Mouse (Mus musculus) v-Abl transformed pro-B cells (cell line): ENCODE results near the gene Mcu.

Experiments
- in situ Hi-C, 2 experiments: fragments of 400-800 bp; cut with MboI; formaldehyde crosslinking; loops; one replicate each; pipeline ENCODE4 v1.15.1; 2025; ENCODE audit not compliant: unreplicated experiment in 2 of 2

Mcu gene

DNA sequence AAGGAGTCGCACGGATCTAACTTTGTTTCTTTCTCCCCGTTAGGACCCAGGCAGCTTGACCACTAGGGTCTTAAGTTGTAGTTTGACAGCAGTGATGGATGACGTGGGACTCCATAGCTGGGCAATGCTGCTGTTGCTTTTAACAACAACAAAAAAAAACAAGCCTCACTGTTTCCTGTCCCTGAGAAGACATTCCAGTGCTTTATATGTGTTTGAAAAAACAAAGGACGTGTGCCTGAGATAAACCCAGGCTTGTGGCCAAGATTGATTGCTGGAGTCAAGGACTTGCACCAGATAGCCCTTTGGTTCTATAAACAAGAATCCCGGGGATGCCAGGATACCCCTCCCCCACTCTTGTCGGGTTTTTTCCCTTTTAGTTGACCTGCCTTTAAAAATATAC, 173.3 kb downstream of the Mcu start:
- in situ Hi-C loops: no loop called here

DNA sequence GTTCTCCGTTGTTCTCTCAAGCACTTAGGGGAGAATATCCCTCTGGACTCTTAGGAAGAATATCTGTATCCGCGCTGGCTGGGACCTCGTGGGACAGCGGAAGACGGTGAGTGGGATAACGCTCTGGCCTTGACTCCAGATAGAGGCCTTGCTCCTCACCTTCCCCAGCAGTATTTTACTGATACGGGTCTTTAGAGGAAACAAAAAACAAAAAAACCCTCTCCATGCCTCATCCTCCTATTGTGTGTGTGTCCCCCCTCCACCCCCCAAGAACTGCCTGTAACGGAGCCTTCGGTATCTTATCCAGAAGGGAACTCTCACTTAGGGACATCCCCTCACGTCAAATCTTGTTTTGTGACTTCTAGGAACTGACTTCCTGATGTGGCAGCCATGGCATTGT, 174.8 kb downstream of the Mcu start, which contains the start of gene Oit3:
Oit3 (minus strand) TSS at position 44 of the 400 bp plus-strand sequence.
- in situ Hi-C loops: no loop called here

DNA sequence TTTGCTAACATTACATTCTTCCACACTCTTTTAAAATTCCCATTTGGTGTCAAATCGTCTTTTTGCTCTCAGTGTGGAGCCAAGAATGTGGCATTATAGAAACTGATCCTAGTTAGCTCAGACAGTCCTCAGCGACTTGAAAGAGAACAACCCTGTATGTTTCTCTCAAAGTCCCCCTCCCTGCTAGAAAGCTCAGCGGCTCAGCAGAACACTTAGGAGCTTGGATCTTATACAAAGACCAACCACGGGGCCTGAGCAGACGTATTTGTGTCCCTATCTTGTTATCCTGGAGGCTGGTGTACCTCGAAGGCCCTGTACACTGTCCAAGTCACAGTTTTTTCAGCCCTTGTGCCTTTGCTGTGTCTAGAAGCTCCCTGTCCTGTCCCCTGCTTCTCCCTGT, 176.3 kb downstream of the Mcu start:
- in situ Hi-C loops: no loop called here

DNA sequence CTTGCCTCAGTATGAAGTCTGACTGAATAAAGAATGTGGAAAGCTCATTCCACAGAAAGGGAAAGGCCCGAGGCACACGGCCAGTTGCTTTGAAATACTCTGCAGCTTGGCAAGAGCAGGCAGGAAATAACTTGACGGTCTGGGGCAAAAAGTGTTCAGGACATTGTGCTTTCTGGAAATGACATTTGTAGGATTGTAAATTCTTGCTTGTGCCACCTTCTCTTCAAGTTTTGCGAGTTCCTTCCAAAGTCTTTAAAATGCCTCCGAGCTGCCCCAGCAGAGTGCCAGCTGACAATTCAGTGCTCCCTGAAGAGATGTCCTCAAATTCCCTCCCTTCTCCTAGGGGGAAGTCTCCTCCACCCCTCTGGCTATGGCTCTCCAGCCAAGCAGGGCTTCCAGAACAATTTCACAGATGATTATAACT, 177.0 kb downstream of the Mcu start:
- in situ Hi-C loops: no loop called here

DNA sequence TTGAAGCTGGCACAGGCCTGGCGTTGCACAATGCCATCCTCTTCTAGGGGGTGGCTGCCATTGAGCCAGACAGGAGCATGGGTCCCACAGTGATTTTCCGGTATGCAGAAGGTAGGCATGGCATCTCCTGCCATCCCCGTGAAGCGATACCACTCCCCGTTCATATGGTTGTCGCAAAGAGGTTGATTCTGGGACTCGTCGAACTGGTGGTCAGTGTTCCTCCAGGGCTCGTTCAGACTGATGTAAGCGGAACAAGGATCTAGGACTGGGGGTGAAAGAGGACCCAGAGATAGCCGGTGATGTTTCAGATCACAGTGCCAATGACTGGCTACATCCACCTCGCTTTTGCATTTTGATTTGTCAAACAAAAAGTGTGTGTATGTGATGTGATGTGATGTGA, 177.8 kb downstream of the Mcu start:
- in situ Hi-C loops: no loop called here

DNA sequence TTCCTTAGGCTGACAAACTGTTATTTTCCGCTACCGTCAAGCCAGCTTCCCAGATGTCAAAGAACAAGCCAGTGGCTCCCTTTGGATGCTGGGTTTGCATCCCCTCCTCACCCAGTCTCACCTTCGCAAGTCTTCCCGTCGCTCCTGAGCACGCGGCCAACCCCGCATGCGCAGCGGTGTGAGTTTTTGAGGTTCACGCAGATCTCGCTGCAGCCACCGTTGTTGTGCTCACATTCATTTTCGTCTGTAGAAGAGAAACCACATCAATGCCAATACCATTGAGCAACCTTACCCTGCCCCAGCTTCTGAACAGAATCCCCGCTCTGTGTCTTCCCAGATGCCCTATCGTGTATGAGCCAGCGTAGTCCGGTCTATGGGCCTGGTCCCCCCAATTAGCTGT, 180.7 kb downstream of the Mcu start:
- in situ Hi-C loops: no loop called here

DNA sequence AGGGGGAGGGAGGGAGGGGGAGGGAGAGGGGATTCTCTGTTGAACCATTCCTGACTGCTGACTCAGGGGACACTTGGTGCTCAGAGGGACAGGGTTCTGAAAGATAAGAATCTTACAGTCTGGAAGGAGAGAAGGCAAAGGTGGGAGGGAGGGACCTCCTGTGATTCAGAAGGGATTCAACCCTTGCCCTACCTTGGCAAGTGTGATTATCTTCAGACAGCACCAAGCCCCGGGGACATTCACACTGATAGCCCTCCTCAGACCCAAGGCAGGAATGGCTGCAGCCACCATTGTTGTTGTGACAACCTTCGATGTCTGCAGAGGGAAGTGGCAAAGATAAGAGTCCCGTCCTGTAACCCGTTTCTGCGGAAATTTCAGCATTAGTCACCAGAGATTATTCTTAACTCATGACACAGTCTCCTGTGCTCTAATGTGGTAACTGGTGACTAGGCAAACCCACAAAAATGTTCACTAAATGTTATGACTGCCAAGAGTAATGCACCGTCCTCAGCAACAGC, 185.7 kb downstream of the Mcu start:
- in situ Hi-C loops: no loop called here

DNA sequence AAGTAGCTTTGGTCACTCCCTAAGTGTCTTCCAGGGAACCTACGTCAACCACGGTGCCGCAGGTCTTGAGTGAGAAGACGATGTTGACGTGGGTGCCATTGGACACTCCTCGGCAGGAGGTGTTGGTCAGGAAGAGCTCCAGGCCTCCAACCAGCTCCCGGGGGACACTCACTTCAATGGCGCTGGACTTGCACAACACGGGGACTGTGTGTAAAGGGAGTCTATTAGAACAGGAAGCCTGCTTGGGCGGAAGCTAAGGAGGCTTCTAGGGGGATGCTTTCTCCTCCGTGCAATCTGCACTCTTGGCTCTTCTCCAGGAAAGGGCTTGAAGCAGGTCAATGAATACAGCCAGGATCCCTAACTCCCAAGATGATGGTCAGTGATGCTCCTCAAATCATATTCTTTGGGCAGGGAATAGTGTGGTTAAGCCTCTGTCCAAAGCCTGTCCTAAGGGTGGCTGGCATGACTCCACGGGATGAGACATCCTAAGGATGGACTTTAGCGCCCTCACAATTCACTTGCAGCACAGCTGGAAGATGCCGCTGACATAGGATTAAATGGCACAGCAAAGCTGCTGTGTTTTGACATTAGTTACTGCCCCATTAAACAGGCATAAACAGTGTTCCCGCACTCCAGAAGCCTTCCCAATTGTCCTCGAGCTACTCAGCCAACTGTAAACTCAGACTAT, 186.9 kb downstream of the Mcu start:
- in situ Hi-C loops: no loop called here

DNA sequence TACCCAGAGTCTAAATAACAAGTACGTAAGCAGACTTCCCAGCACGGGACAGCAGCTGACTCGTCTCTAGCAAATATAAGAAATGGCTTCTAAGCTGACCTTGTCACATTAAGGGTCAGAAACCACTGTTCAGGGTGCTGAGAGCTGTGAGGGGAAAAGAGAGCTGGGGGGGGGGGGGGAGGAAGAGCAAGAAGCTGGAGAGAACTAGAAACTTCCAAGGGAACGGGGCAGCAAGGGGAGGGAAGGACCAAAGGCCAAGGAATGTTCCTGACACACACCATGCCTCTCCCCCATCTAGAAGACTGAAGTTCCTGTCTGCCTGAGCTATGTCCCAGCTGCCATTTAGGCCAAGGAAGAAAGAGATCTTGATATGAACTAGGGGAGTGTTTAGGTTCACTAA, 190.1 kb downstream of the Mcu start:
- in situ Hi-C loops: no loop called here

DNA sequence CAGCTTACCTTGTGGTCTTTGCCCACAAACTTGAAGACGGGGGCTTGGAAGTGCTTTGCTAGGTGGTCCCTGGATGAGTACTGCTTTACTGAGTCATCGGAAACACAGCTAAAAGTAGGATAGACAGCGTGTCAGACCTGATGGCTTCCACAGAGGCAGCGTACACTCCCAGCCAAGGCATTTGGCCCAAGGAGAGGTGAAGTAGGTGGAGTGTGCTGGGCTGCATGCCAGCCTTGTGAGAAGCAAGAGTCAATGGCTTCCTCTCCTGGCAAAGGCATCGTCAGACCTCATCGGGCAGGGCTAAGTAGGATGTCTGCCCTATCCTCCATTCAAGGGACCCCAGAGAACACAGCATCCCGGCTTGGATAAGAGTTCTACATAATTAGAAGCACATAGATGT, 191.1 kb downstream of the Mcu start:
- in situ Hi-C loops: no loop called here

DNA sequence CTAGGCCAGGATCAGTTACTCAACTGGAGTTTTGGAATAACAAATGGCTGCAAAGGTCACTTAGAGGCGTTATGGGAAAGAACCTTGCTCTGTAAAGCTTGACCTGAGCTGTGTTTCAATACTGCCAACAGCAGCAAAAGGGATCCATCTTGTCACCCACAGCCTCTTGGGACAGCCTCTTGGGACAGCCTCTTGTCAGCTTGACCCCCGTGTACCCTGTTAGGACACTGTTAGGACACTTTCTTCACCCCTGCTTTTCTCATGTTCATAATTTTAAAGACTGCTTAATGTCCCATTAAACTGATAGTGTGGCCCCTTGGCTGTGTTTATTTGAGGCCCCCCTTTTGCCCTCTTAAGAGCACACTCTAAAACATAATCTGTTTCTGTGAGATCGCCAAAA, 192.0 kb downstream of the Mcu start:
- in situ Hi-C loops: no loop called here

DNA sequence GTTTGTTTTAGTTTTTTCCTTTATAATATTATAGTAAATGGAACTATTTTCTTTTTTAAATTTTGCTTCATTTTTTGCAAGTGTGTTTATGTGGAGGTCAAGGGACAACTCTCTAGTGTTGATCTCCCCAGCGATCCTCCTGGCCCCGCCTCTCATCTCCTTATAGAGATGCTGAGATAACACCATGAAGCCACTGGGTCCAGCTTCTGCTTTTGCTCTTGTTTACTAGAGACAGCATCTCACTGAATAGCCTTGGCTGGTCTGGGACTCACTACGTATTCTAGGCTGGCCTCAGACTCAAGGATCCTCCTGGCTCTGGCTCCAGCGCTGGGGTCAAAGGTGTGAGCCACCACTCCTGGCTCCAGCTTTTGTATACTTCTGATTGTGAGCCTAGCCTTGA, 197.0 kb downstream of the Mcu start:
- in situ Hi-C loops: no loop called here

DNA sequence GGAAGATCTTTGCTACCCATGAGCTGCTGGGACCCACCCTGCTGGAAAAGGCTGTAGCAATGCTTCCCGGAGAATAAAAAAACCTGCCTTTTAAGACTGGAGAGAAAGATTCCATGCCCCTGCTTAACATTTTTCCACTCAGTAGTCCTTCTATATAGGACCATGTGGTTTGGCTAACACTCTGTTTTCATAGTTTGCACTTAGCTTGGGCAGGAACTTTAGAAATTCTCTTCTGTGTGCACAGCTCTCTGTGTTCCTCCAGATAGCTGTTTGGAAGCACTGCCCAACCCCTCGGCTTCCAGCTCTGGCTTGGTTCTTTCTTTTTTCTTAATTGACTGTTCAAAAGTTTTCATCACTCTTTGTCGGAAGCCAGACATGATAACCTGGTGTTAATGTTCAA, 199.9 kb downstream of the Mcu start:
- in situ Hi-C loops: no loop called here

DNA sequence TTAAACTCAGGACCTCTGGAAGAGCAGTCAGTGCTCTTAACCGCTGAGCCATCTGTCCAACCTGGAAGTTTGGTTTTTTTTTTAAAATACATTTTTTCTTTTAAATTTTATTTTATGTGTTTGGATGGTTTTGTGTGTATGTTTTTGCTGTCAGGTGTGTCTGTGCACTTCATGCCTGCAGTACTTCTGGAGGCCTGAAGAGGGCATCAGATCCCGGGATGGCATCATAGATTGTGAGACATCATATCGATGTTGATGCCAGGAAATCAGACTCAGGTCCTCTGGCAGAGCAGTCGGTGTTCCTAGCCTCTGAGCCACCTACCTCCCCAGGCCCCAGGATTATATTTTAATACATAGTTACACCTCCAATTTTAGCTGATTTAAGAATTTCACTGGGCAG, 202.8 kb downstream of the Mcu start:
- in situ Hi-C loops: no loop called here

DNA sequence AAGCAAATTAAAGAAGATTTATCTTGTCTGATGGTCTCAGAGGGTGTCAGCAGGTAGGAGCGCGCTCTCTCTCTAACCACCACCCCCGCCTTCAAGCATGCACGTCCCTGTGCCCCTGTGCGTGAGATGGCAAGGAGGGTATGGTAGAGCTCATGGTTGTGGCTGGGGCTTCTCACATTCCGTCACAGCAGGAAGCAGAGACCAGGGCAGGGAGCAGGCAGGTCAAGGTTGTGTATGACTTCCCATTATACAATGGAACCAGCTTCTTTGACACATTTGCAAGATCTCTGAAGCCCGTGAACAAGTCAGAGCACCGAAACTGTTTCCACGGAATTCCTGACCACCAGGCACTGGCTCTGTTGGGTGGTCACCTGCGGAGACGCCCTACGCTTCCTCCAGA, 206.2 kb downstream of the Mcu start:
- in situ Hi-C loops: no loop called here

DNA sequence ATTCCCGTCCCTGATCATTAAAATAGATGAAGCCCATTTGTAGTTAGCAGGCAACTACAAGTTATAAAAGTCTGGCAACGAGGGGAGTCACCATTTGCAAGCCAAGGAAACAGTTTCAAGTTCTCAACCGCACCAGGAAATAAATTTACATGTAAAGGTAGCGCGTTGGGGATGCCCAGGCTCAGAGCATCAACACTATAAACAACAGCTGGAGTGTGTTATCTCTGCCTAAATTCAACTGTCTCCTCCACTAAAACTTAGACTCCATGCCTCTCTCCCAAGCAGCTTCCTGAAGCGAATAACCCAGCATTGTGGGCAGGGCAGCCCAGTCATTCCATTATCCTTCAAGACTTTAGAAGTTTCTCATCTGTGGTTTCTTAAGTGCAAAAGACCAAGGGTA, 208.0 kb downstream of the Mcu start:
- in situ Hi-C loops: no loop called here

DNA sequence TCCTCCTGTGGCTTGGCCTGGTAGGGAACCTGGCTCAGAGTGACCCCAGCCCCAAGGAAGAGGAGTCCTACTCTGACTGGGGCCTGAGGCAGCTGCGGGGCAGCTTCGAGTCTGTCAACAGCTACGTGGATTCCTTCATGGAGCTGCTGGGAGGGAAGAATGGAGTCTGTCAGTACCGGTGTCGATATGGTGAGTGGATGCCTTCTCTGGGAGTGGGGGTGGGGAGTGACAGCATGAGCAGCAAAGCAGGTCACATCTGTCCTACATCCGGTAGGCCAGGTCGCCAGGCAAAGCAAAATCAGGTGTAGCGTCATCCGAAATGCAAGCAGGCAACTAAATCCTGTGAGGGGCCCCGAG, 212.7 kb downstream of the Mcu start:
- in situ Hi-C loops: no loop called here

DNA sequence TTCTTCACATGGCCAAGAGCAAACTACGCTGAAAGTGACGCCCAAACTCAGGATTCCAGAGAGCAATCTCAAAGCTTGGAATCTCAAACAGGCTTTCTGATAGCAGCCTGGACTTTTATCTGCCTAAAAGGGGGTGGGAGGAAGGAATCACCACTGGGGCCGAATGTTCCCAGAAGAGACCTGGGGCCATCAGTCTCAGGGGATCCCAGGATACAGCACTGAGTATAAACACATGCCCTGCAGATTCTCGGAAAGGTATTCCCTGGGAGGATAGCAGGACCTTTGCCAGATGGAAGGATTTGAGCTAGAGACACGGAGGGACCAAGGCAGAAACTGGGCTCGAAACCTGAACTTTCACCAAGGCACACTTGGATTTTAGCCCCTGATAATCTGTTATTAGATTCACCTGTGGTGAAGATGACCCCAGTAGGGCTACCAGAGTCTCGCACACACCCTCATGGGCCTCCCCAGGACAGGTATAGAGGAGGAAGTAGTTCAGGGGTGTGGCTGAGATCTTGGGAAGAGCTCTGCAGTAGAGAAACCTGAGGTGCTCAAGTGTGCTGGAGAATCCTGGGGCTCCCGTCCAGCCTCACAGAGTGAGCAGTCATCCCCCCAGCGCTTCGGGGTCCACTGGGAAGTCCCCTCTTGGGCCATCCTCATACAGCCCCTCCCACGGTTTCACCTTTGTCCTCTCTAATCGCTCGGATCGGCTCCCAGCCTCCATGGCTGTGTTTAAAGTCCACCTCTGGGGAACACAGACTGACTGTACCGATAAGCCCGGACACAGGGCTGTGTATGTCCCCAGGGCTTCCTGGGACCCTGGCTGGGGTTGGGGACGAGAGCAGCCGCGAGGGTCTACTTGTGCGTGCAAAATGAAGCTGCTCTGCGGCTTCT, 213.3 kb downstream of the Mcu start, which contains the start of gene Pla2g12b:
Pla2g12b (plus strand) TSS at position 762 of the 894 bp plus-strand sequence.
- in situ Hi-C loops: no loop called here
